Mouse (Mus musculus): ENCODE measurements around the gene Gm17334. TPM values are rescaled to one million over a fixed set of nuclear protein-coding genes. Genes with fewer than 3 reads are reported as not detected.

Gm17334 gene
- polyA plus RNA-seq, 1 experiment: 1.2 TPM

DNA sequence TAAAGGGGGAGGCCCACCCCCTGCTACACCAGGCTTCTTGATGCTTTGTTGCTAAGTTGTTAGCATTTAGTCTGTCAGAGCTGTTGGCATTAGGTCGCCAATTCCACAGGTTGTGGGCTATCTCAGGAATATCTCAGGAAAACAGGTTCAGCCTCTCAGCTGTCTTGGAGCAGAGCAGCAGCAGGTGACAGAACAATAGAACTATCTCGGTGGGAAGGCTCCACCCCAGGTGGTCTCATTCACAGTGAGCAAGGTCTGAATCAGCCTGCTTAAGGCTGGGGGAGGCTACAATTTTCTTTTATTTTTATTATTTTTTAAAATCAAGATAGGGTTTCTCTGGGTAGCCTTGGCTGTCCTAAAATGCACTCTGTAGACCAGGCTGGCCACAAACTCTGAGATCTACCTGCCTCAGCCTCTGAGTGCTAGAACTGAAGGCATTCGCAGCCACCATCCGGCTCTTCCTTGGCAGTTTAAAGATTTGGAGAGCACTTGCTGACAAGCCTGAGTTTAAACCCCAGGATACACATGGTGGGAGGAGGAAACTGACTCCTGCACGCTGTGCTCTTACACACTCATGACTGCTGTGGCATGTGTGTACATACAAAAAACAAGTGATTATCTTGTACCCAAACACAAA lies 23.2 kb downstream of the Gm17334 start:
- no peak overlapping the region for H3K27ac ChIP-seq (ENCODE audit: insufficient read depth, low read length)
- TF ChIP-seq POLR2A (IDR thresholded peaks at IDR 0.05; ENCODE audit: low read depth, low read length): no peak
- no peak for TF ChIP-seq CTCF (IDR thresholded peaks at IDR 0.05; ENCODE audit: extremely low read depth, insufficient read depth, insufficient read length, insufficient replicate concordance)
- DNase-seq (ENCODE audit: low read depth in 1 of 2, low spot score in 2 of 2): no peak
- WGBS: 78% methylated on average over 5 of the region's 5 CpGs
- H3K36me3 ChIP-seq (ENCODE audit: control insufficient read depth, insufficient read depth, low read length): no peaks in the 10 kb centered on the region
- no peaks in the 10 kb centered on the region for H3K27me3 ChIP-seq (ENCODE audit: control insufficient read depth, insufficient read depth, low read length)
- H3K4me1 ChIP-seq (ENCODE audit: control insufficient read depth, insufficient read depth, insufficient read length): peaks cover 6% of the 10 kb centered on the region; the same call in 1 of the 2 replicates
- no peak overlapping the region for H3K4me3 ChIP-seq (ENCODE audit: extremely low read depth, insufficient read depth, insufficient read length)

DNA sequence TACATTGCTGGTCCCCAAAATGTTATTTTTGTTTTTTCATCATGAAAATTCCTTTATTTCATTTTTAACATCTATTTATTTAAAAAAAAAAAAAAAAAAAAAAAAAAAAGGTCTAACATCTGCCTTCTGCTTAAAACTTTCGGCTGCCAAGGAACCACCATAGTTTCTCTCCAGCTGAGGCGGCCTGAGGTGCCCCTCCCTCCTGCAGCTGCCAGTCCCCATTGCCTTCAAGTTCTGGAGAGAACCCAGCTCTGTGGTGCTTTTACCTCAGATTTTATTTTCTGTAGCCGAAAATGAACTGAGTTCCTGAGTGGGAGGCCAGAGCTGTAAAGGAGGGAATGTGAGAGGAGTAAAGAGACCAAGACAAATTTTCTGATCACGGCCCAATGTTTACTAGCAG lies 23.7 kb downstream of the Gm17334 start:
- DNase-seq (ENCODE audit: low read depth in 1 of 2, low spot score in 2 of 2): no peak
- TF ChIP-seq CTCF (IDR thresholded peaks at IDR 0.05; ENCODE audit: extremely low read depth, insufficient read depth, insufficient read length, insufficient replicate concordance): no peak
- TF ChIP-seq POLR2A (IDR thresholded peaks at IDR 0.05; ENCODE audit: low read depth, low read length): no peak
- Histone ChIP-seq H3K4me1 (ENCODE audit: control insufficient read depth, insufficient read depth, insufficient read length) (peaks cover 6% of the 10 kb centered on the region; the same call in 1 of the 2 replicates), H3K27me3 (ENCODE audit: control insufficient read depth, insufficient read depth, low read length) (no peaks in the 10 kb centered on the region), H3K27ac (ENCODE audit: insufficient read depth, low read length) (no peak overlapping the region), H3K4me3 (ENCODE audit: extremely low read depth, insufficient read depth, insufficient read length) (no peak overlapping the region), H3K36me3 (ENCODE audit: control insufficient read depth, insufficient read depth, low read length) (no peaks in the 10 kb centered on the region)
- 71% methylated on average over 4 of the region's 4 CpGs for WGBS

DNA sequence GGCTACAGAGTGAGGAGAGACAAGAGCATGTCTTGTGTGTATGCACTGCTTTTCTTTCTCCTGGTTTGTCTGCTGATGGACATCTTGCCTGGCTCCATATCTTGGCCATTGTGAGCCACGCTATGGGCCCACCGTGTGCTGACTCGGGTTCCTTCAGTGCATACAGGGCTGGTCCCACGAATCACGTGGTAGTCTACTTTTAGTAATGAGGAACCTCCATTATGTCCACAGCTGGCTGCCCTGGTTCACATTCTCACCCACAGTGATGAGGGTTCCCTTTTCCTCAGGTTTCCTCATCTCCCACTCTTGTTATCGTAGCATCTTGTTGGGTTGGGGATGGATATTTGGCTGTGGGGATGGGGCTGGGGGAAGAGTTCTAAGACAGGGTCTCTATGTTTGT lies 24.4 kb downstream of the Gm17334 start:
- Histone ChIP-seq H3K4me1 (ENCODE audit: control insufficient read depth, insufficient read depth, insufficient read length) (peaks cover 6% of the 10 kb centered on the region; the same call in 1 of the 2 replicates), H3K4me3 (ENCODE audit: extremely low read depth, insufficient read depth, insufficient read length) (no peak overlapping the region), H3K36me3 (ENCODE audit: control insufficient read depth, insufficient read depth, low read length) (no peaks in the 10 kb centered on the region), H3K27me3 (ENCODE audit: control insufficient read depth, insufficient read depth, low read length) (no peaks in the 10 kb centered on the region), H3K27ac (ENCODE audit: insufficient read depth, low read length) (no peak overlapping the region)
- WGBS: 34% methylated on average over 6 of the region's 6 CpGs
- TF ChIP-seq POLR2A (IDR thresholded peaks at IDR 0.05; ENCODE audit: low read depth, low read length) (no peak), CTCF (IDR thresholded peaks at IDR 0.05; ENCODE audit: extremely low read depth, insufficient read depth, insufficient read length, insufficient replicate concordance) (no peak)
- no peak for DNase-seq (ENCODE audit: low read depth in 1 of 2, low spot score in 2 of 2)

DNA sequence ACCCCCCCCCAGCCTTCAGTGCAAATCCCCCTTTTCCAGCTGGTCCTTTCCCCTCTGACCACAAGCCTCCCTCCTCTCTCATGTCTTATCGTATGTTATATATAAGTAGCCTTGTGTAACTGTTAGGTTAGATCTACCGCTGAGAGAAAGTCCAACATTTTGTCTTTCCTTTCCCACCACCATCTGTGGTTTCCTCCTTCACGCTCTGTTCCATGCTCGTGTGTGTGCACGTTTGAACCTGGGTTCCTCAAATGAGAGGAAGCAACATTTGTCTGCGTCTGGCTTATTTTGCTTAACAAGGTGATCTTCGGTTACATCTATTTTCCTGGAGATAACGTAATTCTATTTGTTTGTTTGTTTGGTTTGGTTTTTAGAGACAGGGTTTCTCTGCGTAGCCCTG lies 25.0 kb downstream of the Gm17334 start:
- Histone ChIP-seq H3K27me3 (ENCODE audit: control insufficient read depth, insufficient read depth, low read length) (no peaks in the 10 kb centered on the region), H3K27ac (ENCODE audit: insufficient read depth, low read length) (no peak overlapping the region), H3K36me3 (ENCODE audit: control insufficient read depth, insufficient read depth, low read length) (no peaks in the 10 kb centered on the region), H3K4me1 (ENCODE audit: control insufficient read depth, insufficient read depth, insufficient read length) (peaks cover 6% of the 10 kb centered on the region; the same call in 1 of the 2 replicates), H3K4me3 (ENCODE audit: extremely low read depth, insufficient read depth, insufficient read length) (no peak overlapping the region)
- no peak for TF ChIP-seq POLR2A (IDR thresholded peaks at IDR 0.05; ENCODE audit: low read depth, low read length)
- no peak for TF ChIP-seq CTCF (IDR thresholded peaks at IDR 0.05; ENCODE audit: extremely low read depth, insufficient read depth, insufficient read length, insufficient replicate concordance)
- 18% methylated on average over 9 of the region's 9 CpGs for WGBS
- no peak for DNase-seq (ENCODE audit: low read depth in 1 of 2, low spot score in 2 of 2)

DNA sequence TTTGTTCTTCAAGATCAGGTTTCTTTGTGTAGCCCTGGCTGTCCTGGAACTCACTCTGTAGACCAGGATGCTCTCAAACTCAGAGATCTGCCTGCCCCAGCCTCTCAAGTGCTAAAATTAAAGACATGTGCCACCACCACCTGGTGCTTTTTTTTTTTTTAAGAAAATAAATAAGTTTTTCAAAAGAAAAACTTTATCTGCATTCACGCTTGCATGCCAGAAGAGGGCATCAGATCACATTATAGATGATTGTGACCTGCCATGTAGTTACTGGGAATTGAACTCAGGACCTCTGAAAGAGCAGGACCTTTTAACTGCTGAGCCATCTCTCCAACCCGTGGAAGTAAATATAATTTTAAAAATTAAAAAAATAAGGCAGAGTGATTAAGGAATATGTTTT lies 27.7 kb downstream of the Gm17334 start:
- Histone ChIP-seq H3K4me1 (ENCODE audit: control insufficient read depth, insufficient read depth, insufficient read length) (peaks cover 6% of the 10 kb centered on the region; the same call in 1 of the 2 replicates), H3K27ac (ENCODE audit: insufficient read depth, low read length) (no peak overlapping the region), H3K27me3 (ENCODE audit: control insufficient read depth, insufficient read depth, low read length) (no peaks in the 10 kb centered on the region), H3K4me3 (ENCODE audit: extremely low read depth, insufficient read depth, insufficient read length) (no peak overlapping the region), H3K36me3 (ENCODE audit: control insufficient read depth, insufficient read depth, low read length) (no peaks in the 10 kb centered on the region)
- WGBS: 80% methylated on average over 2 of the region's 2 CpGs
- TF ChIP-seq POLR2A (IDR thresholded peaks at IDR 0.05; ENCODE audit: low read depth, low read length) (no peak), CTCF (IDR thresholded peaks at IDR 0.05; ENCODE audit: extremely low read depth, insufficient read depth, insufficient read length, insufficient replicate concordance) (no peak)
- DNase-seq (ENCODE audit: low read depth in 1 of 2, low spot score in 2 of 2): no peak

DNA sequence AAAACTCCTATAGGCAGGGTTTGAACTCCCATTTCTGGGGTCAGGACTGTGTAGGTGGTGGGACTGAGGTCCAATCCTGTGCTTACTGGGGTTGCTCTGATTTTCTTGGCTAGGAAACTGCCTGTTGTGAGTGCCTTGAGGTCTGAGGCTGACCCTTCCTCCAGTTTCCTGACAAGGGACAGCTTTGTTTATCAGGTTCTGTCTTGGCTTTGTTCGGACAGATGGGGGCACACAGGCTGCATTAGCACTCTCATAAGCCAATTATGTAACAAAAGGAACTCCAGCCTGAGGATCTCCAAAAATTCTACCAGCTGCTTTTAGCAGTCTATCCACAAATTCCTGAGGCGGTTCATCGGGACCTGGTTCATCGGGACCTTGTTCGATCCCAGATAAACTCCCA lies 30.6 kb downstream of the Gm17334 start:
- Histone ChIP-seq H3K27ac (ENCODE audit: insufficient read depth, low read length) (no peak overlapping the region), H3K4me1 (ENCODE audit: control insufficient read depth, insufficient read depth, insufficient read length) (no peaks in the 10 kb centered on the region), H3K36me3 (ENCODE audit: control insufficient read depth, insufficient read depth, low read length) (no peaks in the 10 kb centered on the region), H3K4me3 (ENCODE audit: extremely low read depth, insufficient read depth, insufficient read length) (no peak overlapping the region), H3K27me3 (ENCODE audit: control insufficient read depth, insufficient read depth, low read length) (no peaks in the 10 kb centered on the region)
- TF ChIP-seq CTCF (IDR thresholded peaks at IDR 0.05; ENCODE audit: extremely low read depth, insufficient read depth, insufficient read length, insufficient replicate concordance) (no peak), POLR2A (IDR thresholded peaks at IDR 0.05; ENCODE audit: low read depth, low read length) (no peak)
- no peak for DNase-seq (ENCODE audit: low read depth in 1 of 2, low spot score in 2 of 2)
- 79% methylated on average over 5 of the region's 5 CpGs for WGBS

DNA sequence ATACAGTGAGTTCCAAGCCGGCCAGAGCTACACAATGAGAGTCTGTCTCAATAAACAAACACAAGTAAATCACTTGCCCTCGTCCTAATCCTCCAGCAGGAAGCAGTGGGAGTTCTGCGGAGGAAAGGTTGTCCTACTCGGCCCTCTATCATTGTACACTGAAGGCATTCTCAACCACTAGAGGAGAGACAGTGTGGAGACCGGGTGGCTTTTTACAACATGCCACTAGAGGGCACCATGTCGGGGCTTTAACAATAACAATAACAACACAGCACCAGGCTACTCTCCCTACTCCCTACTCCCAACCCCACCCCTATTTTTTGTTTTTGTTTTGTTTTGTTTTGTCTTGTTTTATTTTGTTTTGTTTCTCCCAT lies 35.4 kb downstream of the Gm17334 start:
- 33% methylated on average over 6 of the region's 6 CpGs for WGBS
- H3K27ac ChIP-seq (ENCODE audit: insufficient read depth, low read length): no peak overlapping the region
- TF ChIP-seq POLR2A (IDR thresholded peaks at IDR 0.05; ENCODE audit: low read depth, low read length) (no peak), CTCF (IDR thresholded peaks at IDR 0.05; ENCODE audit: extremely low read depth, insufficient read depth, insufficient read length, insufficient replicate concordance) (peak; percentile 32; the same call in 1 of the 2 replicates)
- H3K4me3 ChIP-seq (ENCODE audit: extremely low read depth, insufficient read depth, insufficient read length): no peak overlapping the region
- no peaks in the 10 kb centered on the region for H3K27me3 ChIP-seq (ENCODE audit: control insufficient read depth, insufficient read depth, low read length)
- H3K4me1 ChIP-seq (ENCODE audit: control insufficient read depth, insufficient read depth, insufficient read length): peaks cover 2% of the 10 kb centered on the region; the same call in 1 of the 2 replicates
- H3K36me3 ChIP-seq (ENCODE audit: control insufficient read depth, insufficient read depth, low read length): no peaks in the 10 kb centered on the region
- DNase-seq (ENCODE audit: low read depth in 1 of 2, low spot score in 2 of 2): peak in 1 of 2 experiments; percentile 56
